Mouse (Mus musculus) central nervous system, embryonic 11.5 days (tissue): ENCODE results near the gene Lipa. TPM values are rescaled to one million over a fixed set of nuclear protein-coding genes. Genes with fewer than 3 reads are reported as not detected.

Experiments
- polyA plus RNA-seq: library from polyadenylated mRNA; depleted of rRNA; stranded (reverse); fragments of >200 nt; gene quantifications from 2 replicates; pipeline ENCODE4 v1.2.3, GENCODE M21; 2012; rRNA removed

Lipa gene
- polyA plus RNA-seq: 10.6 and 19.4 TPM in 2 replicates

GRCm38 (mm10) chr19:34526941-34527682, at the start of gene Lipa:
Lipa (minus strand) TSS chr19:34527474.

GRCm38 (mm10) chr19:34550534-34551223, 23.4 kb upstream of the Lipa start, which contains the start of gene Ifit2:
Ifit2 (plus strand) TSS chr19:34550694.

GRCm38 (mm10) chr19:34474991-34475971, 52.0 kb downstream of the Lipa start, which contains the start of gene Ch25h:
Ch25h (minus strand) TSS chr19:34475164.

Other genes starting within 250 kb of the Lipa start
- 0.59 and 0.99 TPM in 2 replicates for gene Fas, start 236.8 kb downstream of the Lipa start, polyA plus RNA-seq
- gene Ch25h, start 52.3 kb downstream of the Lipa start, polyA plus RNA-seq: 0.30 and 3.5 TPM in 2 replicates
- gene Ifit2, start 23.2 kb upstream of the Lipa start, polyA plus RNA-seq: 1.6 and 3.5 TPM in 2 replicates
- gene Ifit3, start 56.1 kb upstream of the Lipa start, polyA plus RNA-seq: 0.38 and 0.45 TPM in 2 replicates
- 0.23 and 0.25 TPM in 2 replicates for gene Ifit1bl1, start 74.5 kb upstream of the Lipa start, polyA plus RNA-seq
- gene Ifit3b, start 80.5 kb upstream of the Lipa start, polyA plus RNA-seq: 0.07 TPM in 1 of 2 replicates, not detected in the other
- gene Ifit1bl2, start 113.3 kb upstream of the Lipa start, polyA plus RNA-seq: 0.07 and 0.11 TPM in 2 replicates
- gene Ifit1, start 113.4 kb upstream of the Lipa start, polyA plus RNA-seq: 0.20 and 0.25 TPM in 2 replicates
- gene Slc16a12, start 219.8 kb upstream of the Lipa start, polyA plus RNA-seq: 2.0 and 2.2 TPM in 2 replicates